Mouse (Mus musculus): Measurements from ENCODE around the gene Pirt. TPM values are rescaled to one million over a fixed set of nuclear protein-coding genes. Genes with fewer than 3 reads are reported as not detected.

Gene Pirt
- polyA plus RNA-seq, 1 experiment from 2014 or later = not detected

DNA sequence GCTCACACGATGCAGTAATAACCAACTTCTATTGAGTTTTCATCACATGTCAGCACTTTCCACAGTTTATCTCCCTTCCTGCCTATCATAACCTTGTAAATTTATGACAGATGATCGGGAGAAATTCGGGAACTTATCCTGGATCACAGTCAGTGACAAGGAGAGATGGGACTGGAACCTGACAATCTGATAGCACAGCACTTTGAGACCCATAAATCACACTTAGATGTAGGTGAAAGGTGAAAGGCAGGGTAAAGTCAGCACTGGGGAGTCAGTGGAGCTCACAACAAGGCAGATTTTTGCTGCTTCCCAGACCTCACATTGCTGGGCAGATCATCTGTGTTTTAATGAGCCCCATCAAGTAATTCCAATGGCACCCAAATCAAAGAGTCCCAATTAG, 61.7 kb downstream of the Pirt start:
- Histone ChIP-seq H3K36me3 (ENCODE audit: inconsistent target) (no peaks in the 10 kb centered on the region), H3K27ac (no peak overlapping the region), H3K79me2 (ENCODE audit: inconsistent target) (no peaks in the 10 kb centered on the region), H3K4me3 (ENCODE audit: inconsistent target) (no peak overlapping the region)
- WGBS (ENCODE audit: missing documents) = 82% methylated on average over 3 of the region's 3 CpGs

DNA sequence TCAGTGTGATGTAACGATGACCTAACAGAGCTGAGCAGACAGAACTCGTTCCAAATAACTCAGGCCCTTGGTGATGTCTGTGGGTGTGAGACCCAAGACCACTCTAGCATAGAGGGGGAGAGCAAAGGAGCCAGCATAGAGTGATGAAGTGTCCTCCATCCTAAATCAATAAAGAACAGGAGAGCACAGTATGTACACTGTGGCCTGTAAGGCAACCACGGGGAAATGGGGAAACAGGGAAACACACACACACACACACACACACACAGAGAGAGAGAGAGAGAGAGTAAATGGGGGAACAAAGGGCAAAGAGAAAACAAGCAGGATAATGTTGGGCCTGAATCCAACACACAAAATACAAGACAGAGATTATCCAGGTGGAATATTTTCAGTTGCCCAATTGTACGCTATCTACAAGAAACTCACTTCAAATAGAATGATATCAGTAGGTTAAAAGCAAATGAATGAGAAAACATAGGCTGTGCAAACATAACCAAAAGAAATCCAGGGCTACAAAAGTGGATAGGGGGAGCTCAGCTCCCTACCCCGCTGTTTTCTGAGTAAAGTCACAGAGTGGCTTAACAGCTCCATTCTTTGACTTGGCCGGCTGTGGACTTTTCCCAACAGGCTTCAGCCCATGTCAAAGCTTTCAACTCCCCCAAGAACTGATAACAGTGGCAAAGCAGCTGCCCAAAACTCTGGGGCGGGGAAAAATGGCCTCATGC, 64.0 kb downstream of the Pirt start:
- H3K36me3 ChIP-seq (ENCODE audit: inconsistent target) = no peaks in the 10 kb centered on the region
- no peaks in the 10 kb centered on the region for H3K79me2 ChIP-seq (ENCODE audit: inconsistent target)
- no peak overlapping the region for H3K27ac ChIP-seq
- no peak overlapping the region for H3K4me3 ChIP-seq (ENCODE audit: inconsistent target)
- WGBS (ENCODE audit: missing documents) = 95% methylated on average over 7 of the region's 7 CpGs

Other genes with a start within 250 kb of the Pirt start
- not detected in 3 replicates for gene Tmem238l, start 44.7 kb downstream of the Pirt start, polyA plus RNA-seq (2018)
- 5.1 to 13.2 TPM (median 8.5 TPM) in 3 replicates for gene Tmem220, start 113.2 kb downstream of the Pirt start, polyA plus RNA-seq (2018)
- 15.4 to 24.5 TPM (median 17.3 TPM) in 3 replicates for gene Adprm, start 140.6 kb downstream of the Pirt start, polyA plus RNA-seq (2018)
- 8.3 to 14.2 TPM (median 13.6 TPM) in 3 replicates for gene Sco1, start 140.7 kb downstream of the Pirt start, polyA plus RNA-seq (2018)
- gene Myh3, start 166.3 kb downstream of the Pirt start, polyA plus RNA-seq (2018) = 0.03 TPM in 1 of 3 replicates, not detected in the others

All from macrophage (primary cell).